Mouse (Mus musculus): ENCODE measurements at regions not wholly inside any gene's neighbourhood (a gene's known extent, or its start where the extent isn't known, plus 50 kb on each side); places are given as distances from the start of the nearest gene placed in this dataset.
"Not testable (repeated sequence)": the region's sequence is repeated elsewhere in the genome, so short reads cannot be mapped to it uniquely, and the experiment has no call there.

DNA sequence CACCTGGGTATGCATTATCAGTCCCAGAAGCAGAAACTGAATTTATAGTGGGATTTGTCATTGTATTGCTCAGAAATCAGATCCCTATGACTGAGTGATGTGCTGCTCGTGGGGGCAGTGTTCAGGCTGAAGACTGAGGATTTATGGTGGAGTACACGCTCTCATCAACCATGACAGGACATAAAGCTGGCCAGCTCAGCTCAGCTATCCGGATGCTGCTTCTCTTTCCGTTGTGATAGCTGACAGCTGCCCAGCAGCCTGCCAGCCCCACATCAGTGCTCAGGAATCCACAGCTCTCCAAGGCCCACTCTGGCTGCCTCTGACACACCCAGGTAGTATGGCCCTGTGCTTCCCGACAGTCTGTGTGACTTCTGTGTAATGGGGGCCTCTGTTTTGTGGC, 130.4 kb upstream of the Gadl1 start:
- DNase-seq (ENCODE audit: low spot score) = no peak

DNA sequence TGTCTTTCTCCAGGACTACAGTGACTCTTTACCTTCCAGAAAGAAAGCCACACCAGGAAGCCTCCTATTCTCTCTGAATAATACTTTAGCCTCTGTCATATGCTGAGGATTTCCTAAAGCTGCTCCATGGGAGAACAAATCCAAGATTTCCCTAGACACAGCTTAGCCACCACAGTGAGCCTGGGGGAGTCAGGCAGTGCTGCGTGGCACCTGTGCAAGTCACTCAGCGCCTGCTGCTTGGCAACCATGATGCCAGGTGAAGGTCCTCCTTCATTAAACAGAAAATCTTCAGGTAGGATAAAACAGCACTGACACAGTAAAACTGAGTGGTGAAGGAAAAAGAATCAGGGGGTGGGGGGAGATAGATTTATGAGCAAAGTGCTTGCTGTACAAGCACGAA, 109.9 kb upstream of the Gadl1 start:
- no peak for DNase-seq (ENCODE audit: low spot score)

DNA sequence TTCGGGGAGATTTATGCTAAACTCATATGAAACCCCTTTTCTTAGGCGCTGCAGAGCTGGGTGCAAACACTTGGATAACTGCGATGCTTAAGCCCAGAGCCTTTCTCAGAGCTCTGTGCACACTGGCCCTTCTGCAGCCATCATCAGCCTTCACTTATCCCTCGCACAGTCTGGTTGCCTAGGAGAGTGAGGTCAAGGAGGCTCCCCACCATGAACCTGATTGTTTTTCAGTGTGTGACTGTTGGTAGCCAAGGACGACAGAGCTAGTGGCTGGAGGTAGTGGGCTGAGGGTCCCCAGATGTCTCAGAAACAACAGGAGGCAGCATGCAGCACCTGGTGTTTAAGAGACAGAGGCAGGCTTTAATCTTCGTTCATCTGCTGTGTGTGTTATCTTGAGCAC, 108.6 kb upstream of the Gadl1 start:
- DNase-seq (ENCODE audit: low spot score) = no peak

DNA sequence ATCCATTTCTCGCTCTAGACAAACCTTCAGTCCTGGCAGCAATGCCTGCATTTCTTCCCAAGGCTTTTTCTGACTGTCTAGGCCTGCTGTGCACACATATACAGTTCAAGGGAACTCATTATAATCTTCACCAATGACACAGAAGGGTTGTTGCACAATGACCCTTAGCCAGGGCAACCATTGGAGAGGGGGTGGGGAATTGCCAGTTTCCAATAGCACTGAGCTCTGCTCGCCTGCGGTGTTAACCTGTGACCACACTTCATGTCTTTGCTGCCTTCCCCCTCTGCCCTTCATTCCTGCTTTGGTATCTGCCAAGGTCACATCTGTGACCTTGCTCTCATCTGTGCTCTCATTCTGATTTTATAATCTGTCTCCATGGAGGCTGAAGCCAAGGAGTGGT, 106.2 kb upstream of the Gadl1 start:
- no peak for DNase-seq (ENCODE audit: low spot score)

- no peak for DNase-seq (ENCODE audit: low spot score)
Measured at GRCm38 (mm10) chr9:115805224-115805623, 104.0 kb upstream of the Gadl1 start.

DNA sequence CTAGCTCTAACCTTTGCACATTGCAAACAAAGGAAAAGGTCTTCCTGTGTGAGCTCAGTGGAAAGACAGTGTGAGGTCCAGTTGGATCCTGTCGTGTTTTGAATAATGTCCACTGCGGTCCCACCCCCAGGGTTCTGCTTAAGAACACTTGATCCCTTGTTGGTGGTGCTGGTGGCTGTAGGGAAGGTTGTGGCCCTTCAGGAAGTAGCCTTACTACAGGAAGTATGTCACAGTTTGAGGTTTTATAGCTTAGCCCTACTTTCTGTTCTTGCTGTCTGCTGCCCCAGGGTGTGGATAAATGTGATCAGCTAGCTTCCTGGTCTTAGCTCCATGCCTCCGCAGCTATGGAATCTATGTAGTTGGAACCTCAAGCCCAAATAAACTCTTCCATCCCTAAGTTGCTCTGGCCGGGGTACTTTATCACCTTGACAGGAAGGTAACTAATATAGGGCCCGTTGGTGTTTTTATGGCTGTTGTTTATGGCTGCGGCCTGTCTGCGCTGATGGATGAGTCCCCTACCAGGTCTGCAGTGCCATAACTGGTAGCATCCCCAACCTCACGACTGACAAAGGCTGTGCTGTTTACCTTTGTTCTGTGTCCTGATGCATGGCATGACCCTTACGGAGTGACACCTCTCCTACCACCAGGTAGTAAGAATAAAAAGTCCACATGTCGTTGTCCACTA, 103.1 kb upstream of the Gadl1 start:
- no peak for DNase-seq (ENCODE audit: low spot score)

GRCm38 (mm10) chr9:115840186-115840585, 69.1 kb upstream of the Gadl1 start:
- no peak for DNase-seq (ENCODE audit: low spot score)

DNA sequence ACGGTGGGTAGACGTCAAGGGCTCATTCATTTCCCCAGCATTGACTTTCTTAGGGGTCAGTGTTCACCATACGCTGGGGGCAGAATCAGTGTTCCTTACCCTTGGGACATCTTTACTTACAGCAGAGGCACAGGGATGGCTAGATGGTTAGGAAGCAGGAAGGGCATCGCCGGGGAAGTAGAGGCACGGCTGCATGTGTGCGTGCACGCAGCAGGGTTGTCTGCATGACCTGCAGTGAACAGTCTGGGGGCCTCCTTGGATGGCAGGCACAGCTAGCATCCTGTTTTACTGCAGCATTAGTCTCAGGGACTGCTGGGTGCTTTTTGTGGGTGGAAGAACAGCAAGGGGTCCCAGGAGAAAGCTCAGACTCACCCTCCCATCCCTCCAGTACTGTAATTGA, 68.5 kb upstream of the Gadl1 start:
- no peak for DNase-seq (ENCODE audit: low spot score)

GRCm38 (mm10) chr9:115841684-115842083, 67.6 kb upstream of the Gadl1 start:
- DNase-seq (ENCODE audit: low spot score) = no peak

DNA sequence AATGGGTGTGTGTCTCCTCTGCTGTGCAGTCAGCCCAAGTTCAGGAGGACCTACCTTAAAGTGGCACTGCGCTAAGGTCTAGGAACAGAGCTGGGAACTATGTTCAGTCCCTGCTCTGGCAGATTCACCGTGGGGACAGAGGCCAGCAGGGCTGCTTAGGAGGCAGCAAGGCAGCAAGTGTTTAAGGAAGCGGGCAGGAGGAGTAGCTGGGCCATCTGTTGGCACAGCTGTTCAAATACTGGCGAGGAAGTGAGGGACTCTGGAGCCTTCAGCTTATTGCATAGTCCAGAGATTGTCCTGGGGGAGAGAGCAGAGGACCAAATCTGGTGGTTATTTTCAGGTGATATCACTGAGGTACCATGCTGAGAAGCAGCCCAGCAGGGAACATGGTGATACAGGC, 64.9 kb upstream of the Gadl1 start:
- DNase-seq (ENCODE audit: low spot score) = no peak

GRCm38 (mm10) chr9:115845091-115845490, 64.2 kb upstream of the Gadl1 start:
- DNase-seq (ENCODE audit: low spot score) = no peak

GRCm38 (mm10) chr9:115847289-115848074, 61.8 kb upstream of the Gadl1 start:
- DNase-seq (ENCODE audit: low spot score) = peak; percentile 19

DNA sequence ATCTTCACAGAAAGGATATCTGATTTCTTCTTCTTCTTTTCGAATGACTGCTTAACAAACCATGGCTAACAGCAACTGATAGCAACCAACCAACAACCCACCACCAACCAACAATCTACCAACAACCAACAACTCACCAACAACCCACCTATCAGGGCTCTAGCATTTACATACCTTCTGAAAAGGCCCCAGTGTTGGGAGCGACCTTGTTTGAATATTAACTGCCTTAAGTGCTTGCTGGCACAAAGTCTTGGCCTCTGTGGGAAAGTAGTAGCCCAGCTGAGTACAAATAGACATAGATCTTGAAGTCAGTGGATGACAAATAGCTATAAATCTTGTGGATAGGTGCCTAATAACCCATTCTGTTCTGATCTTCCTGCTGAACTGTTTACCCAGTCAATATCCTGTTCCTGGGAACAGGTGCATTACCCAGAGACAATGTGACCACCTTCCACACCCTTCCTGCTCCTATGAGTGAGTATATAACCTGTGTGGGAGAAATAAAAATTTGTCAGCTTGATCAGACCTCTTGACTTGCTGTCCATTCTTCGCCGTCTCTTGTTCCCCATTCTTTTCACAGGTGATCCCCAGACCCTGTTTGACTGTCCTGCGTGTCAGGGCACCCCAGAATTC, 55.9 kb upstream of the Gadl1 start:
- DNase-seq (ENCODE audit: low spot score) = not testable (repeated sequence)

DNA sequence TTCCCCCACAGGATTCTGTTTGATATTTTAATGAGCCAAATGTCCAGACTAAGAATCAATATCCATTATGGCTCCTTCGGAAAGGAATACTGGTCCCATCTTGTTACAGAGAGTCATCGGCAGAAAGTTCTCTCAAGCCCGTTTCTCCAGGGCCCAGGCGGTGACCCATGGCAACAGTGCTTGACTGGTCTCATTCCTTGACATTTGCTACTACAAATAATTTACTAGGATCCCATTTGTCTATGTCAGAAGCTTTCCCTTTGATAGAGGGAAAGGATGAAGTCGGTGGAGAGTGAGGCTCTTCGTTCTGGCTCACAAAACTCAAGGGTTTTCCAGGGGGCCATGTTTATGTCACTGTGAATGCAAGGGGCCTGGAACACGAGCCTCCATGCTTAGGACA, 52.0 kb upstream of the Gadl1 start:
- no peak for DNase-seq (ENCODE audit: low spot score)

DNA sequence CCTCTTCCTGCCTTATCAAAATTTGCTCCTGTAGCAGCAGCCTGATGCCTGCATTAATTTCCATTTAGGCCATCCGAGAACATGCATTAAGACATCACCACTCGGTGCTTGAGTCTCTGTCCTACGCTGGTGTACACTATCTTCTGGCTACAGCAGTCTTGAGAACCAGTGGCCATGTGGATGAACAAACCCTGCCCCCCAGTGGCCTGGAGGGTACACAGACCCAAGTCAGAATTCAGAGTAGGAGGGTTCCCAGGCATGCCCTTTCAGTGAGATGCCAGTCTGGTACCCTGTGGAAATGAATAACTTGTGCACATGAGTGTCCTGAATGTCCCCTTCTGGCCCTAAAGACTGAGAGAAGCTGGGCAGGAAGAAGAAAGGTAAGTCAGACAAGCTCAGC, 50.4 kb upstream of the Gadl1 start:
- no peak for DNase-seq (ENCODE audit: low spot score)

Measured in testis, postnatal 14 days (tissue).